Mouse (Mus musculus) lung, adult 10 weeks (tissue): ENCODE results near the gene Psmb7. TPM values are rescaled to one million over a fixed set of nuclear protein-coding genes. Genes with fewer than 3 reads are reported as not detected.

Source experiments
- polyA plus RNA-seq: library from polyadenylated mRNA; stranded (reverse); fragments of 350-450 nt; fragmentation: Illumina TruSeq; extraction: RNeasy Lipid Tissue Mini Kit (QIAGEN cat#74804); gene quantifications from one replicate; pipeline ENCODE4 v1.2.3, GENCODE M21; 2014; ENCODE audit warnings: low read depth, low replicate concordance; ENCODE audit not compliant: insufficient read depth

The Psmb7 gene
- polyA plus RNA-seq: 148 TPM

GRCm38 (mm10) chr2:38643625-38644427 lies at the start of gene Psmb7:
Gene Psmb7 (minus strand): TSS chr2:38644087.

Other genes starting within 250 kb of the Psmb7 start
- 15.4 TPM for gene Nek6, start 132.4 kb downstream of the Psmb7 start, polyA plus RNA-seq
- gene Nr5a1, start 70.5 kb upstream of the Psmb7 start, polyA plus RNA-seq: not detected